Mouse (Mus musculus) lung, adult 18-20 months (tissue): ENCODE results near the gene Gm2075.
"Not testable (repeated sequence)": the region's sequence is repeated elsewhere in the genome, so short reads cannot be mapped to it uniquely, and the experiment has no call there.

Source experiments
- DNase-seq, 2 experiments: peaks; one replicate each; pipeline ENCODE4 v3.0.0; 2022; ENCODE audit warnings: mixed read lengths in 2 of 2

Gm2075 gene

DNA sequence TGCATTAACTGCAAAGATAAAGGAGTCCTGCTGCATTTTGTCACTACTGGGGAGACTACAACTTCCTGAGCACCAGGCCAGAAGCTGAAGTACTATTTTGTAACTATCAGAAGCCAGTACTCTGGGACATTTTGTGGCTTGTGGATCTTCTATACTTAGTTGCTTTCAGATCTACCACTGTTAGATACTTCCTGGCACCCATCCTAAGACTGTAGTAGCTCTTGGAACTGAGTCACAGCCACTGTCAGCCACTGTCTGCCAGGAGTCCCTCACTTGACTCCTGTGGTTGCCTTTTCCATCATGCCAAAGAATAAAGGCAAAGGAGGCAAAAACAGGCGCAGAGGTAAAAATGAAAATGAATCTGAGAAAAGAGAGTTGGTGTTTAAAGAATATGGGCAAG lies at the start of gene Gm2075:
Gm2075 (plus strand) TSS at position 301 of the 400 bp plus-strand sequence.
- not testable (repeated sequence) for DNase-seq

- not testable (repeated sequence) for DNase-seq
These were observed 27.6 kb upstream of the Gm2075 start for GRCm38 (mm10) chr12:87984000-87984399.

DNA sequence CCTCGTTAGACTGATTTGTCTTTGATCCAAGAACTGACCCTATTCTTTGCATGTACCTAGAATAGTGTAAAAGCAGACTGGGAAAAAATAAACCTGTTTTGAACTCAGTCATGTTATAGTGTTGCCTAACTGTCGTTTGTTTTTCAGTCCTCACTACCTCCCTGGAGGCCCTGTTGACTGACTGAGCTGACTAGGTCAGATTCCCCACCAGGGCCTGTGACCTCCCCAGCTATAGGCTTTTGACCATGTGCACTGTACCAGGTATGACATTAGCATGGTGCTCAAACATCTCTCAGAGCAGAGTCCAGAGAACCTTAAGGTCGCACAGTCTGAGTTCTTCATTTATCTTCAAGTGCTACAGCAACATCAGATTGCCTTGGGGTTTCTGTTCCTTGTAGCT lies 7.5 kb upstream of the Gm2075 start:
- not testable (repeated sequence) for DNase-seq

DNA sequence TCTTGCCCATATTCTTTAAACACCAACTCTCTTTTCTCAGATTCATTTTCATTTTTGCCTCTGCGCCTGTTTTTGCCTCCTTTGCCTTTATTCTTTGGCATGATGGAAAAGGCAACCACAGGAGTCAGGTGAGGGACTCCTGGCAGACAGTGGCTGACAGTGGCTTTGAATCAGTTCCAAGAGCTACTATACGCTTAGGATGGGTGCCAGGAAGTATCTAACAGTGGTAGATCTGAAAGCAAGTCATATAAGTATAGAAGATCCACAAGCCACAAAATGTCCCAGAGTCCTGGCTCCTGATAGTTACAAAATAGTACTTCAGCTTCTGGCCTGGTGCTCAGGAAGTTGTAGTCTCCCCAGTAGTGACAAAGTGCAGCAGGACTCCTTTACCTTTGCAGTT lies 7.0 kb downstream of the Gm2075 start, which contains the start of gene Gm6803:
Gm6803 (minus strand) TSS at position 101 of the 400 bp plus-strand sequence.
- DNase-seq: not testable (repeated sequence)

DNA sequence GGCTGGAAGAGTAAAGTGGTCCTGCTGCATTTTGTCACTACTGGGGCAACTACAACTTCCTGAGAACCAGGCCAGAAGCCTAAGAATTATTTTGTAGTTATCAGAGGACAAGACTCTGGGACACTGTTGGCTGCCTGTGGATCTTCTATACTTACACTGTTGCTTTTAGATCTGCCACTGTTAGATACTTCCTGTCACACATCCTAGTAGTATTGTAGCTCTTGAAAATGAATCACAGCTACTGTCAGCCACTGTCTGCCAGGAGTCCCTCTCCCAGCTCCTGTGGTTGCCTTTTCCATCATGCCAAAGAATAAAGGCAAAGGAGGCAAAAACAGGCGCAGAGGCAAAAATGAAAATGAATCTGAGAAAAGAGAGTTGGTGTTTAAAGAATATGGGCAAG lies 15.1 kb downstream of the Gm2075 start, which contains the start of gene Gm2056:
Gm2056 (plus strand) TSS at position 301 of the 400 bp plus-strand sequence.
- not testable (repeated sequence) for DNase-seq

GRCm38 (mm10) chr12:88032250-88032649 lies 20.6 kb downstream of the Gm2075 start:
- DNase-seq: not testable (repeated sequence)

GRCm38 (mm10) chr12:88039062-88039461 lies 27.4 kb downstream of the Gm2075 start:
- DNase-seq: not testable (repeated sequence)

DNA sequence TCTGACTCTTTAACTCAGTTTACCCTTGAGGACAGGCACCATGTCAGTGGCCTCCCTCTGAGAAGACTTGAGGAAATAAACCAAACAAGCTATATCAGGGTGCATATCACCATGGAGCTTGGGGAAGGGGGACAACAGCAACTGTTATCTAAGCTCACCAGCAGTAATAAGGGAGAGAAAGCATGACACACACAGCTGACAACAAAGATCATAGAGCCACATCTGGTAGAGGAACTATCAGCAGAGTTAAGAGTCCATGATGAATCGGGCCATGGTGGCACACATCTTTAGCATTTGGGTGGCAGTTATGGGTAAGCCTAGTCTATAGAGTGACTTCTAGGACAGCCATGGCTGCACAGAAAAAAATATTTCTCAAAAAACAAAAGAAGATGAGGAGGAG lies 28.1 kb downstream of the Gm2075 start:
- DNase-seq: not testable (repeated sequence)

DNA sequence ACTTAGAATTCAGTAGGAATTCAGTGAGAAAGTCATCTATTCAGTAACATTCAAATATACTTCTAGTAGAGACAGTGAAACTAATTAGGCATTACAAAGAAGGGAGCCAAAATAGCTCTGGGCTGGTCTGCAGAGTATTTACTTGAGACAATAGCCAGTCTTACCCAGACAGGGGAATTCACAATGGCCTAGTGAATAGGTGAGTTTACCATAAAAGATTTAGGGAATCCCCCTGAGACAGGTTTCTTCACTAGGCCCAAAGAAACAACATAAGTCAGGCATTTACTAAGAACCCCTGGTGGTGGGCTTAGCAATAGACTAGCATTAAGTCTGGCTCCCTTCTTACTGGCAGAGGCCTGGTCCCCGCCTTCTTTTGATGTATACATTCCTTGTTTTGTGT lies 33.6 kb downstream of the Gm2075 start:
- DNase-seq: not testable (repeated sequence)
